Comparison of ENCODE assay signal across 8 mouse cellular contexts in genomic region chr15:98634541-98635081, GRCm38 (mm10). TPM values are rescaled to one million over a fixed set of nuclear protein-coding genes. Genes with fewer than 3 reads are reported as not detected.
DNase-seq lines count a peak whose midpoint lies in the region; ATAC-seq lines count a peak whose summit lies in the region.

No protein-coding gene starts in this region.

- H3K4me3 ChIP-seq in embryonic facial prominence, embryonic 12.5 days, result peak overlapping the region; percentile 82
- H3K4me3 ChIP-seq in limb, embryonic 15.5 days, result peak overlapping the region; percentile 78
- peak overlapping the region; percentile 95 for H3K4me3 ChIP-seq in midbrain, embryonic 15.5 days

- peak; percentile 47 for ATAC-seq in embryonic facial prominence, embryonic 12.5 days (ENCODE audit: insufficient number of reproducible peaks, insufficient read depth, low FRiP score, low TSS enrichment)
- ATAC-seq in limb, embryonic 15.5 days (ENCODE audit: insufficient number of reproducible peaks, low FRiP score, low TSS enrichment, low read depth), result peak; percentile 53
- peak; percentile 66 for ATAC-seq in midbrain, embryonic 15.5 days (replicated peaks)

- DNase-seq in 3T3-L1 (ENCODE audit: low read depth, low spot score), result peak; percentile 81
- DNase-seq in adrenal gland, postnatal 14 days, result peak; percentile 85
- peak; percentile 74 to 78 for DNase-seq in heart, adult 9 months (ENCODE audit: low spot score in 2 of 2)
- DNase-seq in kidney, adult 9 months, result peak; percentile 61
- peak; percentile 37 to 76 for DNase-seq in spleen, postnatal 4 days (ENCODE audit: low spot score in 2 of 2)

- H3K4me1 ChIP-seq in embryonic facial prominence, embryonic 12.5 days, result peaks cover 60% of the 10 kb centered on the region
- H3K4me1 ChIP-seq in limb, embryonic 15.5 days, result peaks cover 62% of the 10 kb centered on the region
- H3K4me1 ChIP-seq in midbrain, embryonic 15.5 days, result peaks cover 57% of the 10 kb centered on the region

- peaks cover 43% of the 10 kb centered on the region for H3K27me3 ChIP-seq in embryonic facial prominence, embryonic 12.5 days
- H3K27me3 ChIP-seq in limb, embryonic 15.5 days, result peaks cover 39% of the 10 kb centered on the region
- 0 out of 2 replicates have a peak, but pooled peaks cover 3% of the 10 kb centered on the region for H3K27me3 ChIP-seq in midbrain, embryonic 15.5 days (replicated peaks)

- under 1% methylated on average over 53 of the region's 65 CpGs for WGBS in embryonic facial prominence, embryonic 12.5 days
- 1% methylated on average over 47 of the region's 65 CpGs for WGBS in limb, embryonic 15.5 days
- WGBS in midbrain, embryonic 15.5 days, result 1% methylated on average over 64 of the region's 65 CpGs

- H3K27ac ChIP-seq in embryonic facial prominence, embryonic 12.5 days, result peak overlapping the region; percentile 88
- peak overlapping the region; percentile 79 for H3K27ac ChIP-seq in limb, embryonic 15.5 days
- peak overlapping the region; percentile 99 for H3K27ac ChIP-seq in midbrain, embryonic 15.5 days

- H3K36me3 ChIP-seq in embryonic facial prominence, embryonic 12.5 days, result peaks cover 4% of the 10 kb centered on the region; the same call in 1 of the 2 replicates
- H3K36me3 ChIP-seq in limb, embryonic 15.5 days, result no peaks in the 10 kb centered on the region; the same call in 1 of the 2 replicates
- H3K36me3 ChIP-seq in midbrain, embryonic 15.5 days (replicated peaks), result 0 out of 2 replicates have a peak, but pooled peaks cover 2% of the 10 kb centered on the region

- H3K9ac ChIP-seq in embryonic facial prominence, embryonic 12.5 days, result peak overlapping the region; percentile 81
- peak overlapping the region; percentile 60 for H3K9ac ChIP-seq in limb, embryonic 15.5 days
- peak overlapping the region; percentile 95 for H3K9ac ChIP-seq in midbrain, embryonic 15.5 days

- H3K4me2 ChIP-seq in embryonic facial prominence, embryonic 12.5 days (replicated peaks), result peak overlapping the region; percentile 93
- peak overlapping the region; percentile 90 for H3K4me2 ChIP-seq in limb, embryonic 15.5 days
- peak overlapping the region; percentile 80 for H3K4me2 ChIP-seq in midbrain, embryonic 15.5 days

- H3K9me3 ChIP-seq in embryonic facial prominence, embryonic 12.5 days, result no peaks in the 10 kb centered on the region
- no peaks in the 10 kb centered on the region for H3K9me3 ChIP-seq in limb, embryonic 15.5 days
- H3K9me3 ChIP-seq in midbrain, embryonic 15.5 days, result no peaks in the 10 kb centered on the region

RNA-seq across cellular contexts. Expression of gene Cacnb3, which starts 4.0 kb away (rescaled TPM):
- total RNA-seq in adrenal gland, postnatal 14 days (2021), result 12.0 and 18.2 TPM in 2 replicates
- 64.5 and 72.8 TPM in 2 replicates for polyA plus RNA-seq in embryonic facial prominence, embryonic 12.5 days (2016; fragmentation: Nextera tagmentation; extraction: Ambion mirVana)
- polyA plus RNA-seq in limb, embryonic 15.5 days (2015; fragmentation: Nextera tagmentation; extraction: Ambion mirVana), result 41.4 and 46.6 TPM in 2 replicates
- polyA plus RNA-seq in midbrain, embryonic 15.5 days (2015; fragmentation: Nextera tagmentation; extraction: Ambion mirVana), result 199 and 201 TPM in 2 replicates

RNA-seq across cellular contexts. Expression of gene Adcy6, which starts 24.7 kb away (rescaled TPM):
- 73.8 and 86.1 TPM in 2 replicates for total RNA-seq in adrenal gland, postnatal 14 days (2021)
- 18.7 and 22.2 TPM in 2 replicates for polyA plus RNA-seq in embryonic facial prominence, embryonic 12.5 days (2016; fragmentation: Nextera tagmentation; extraction: Ambion mirVana)
- 15.1 and 15.8 TPM in 2 replicates for polyA plus RNA-seq in limb, embryonic 15.5 days (2015; fragmentation: Nextera tagmentation; extraction: Ambion mirVana)
- 14.0 and 15.2 TPM in 2 replicates for polyA plus RNA-seq in midbrain, embryonic 15.5 days (2015; fragmentation: Nextera tagmentation; extraction: Ambion mirVana)

RNA-seq across cellular contexts. Expression of gene Ddx23, which starts 28.1 kb away (rescaled TPM):
- 85.2 and 87.5 TPM in 2 replicates for total RNA-seq in adrenal gland, postnatal 14 days (2021)
- 28.8 and 29.8 TPM in 2 replicates for polyA plus RNA-seq in embryonic facial prominence, embryonic 12.5 days (2016; fragmentation: Nextera tagmentation; extraction: Ambion mirVana)
- 18.5 and 24.7 TPM in 2 replicates for polyA plus RNA-seq in limb, embryonic 15.5 days (2015; fragmentation: Nextera tagmentation; extraction: Ambion mirVana)
- 22.0 and 26.4 TPM in 2 replicates for polyA plus RNA-seq in midbrain, embryonic 15.5 days (2015; fragmentation: Nextera tagmentation; extraction: Ambion mirVana)

RNA-seq across cellular contexts. Expression of gene Rnd1, which starts 42.6 kb away (rescaled TPM):
- 2.1 and 3.6 TPM in 2 replicates for total RNA-seq in adrenal gland, postnatal 14 days (2021)
- polyA plus RNA-seq in embryonic facial prominence, embryonic 12.5 days (2016; fragmentation: Nextera tagmentation; extraction: Ambion mirVana), result 0.57 and 0.91 TPM in 2 replicates
- 0.71 and 0.95 TPM in 2 replicates for polyA plus RNA-seq in limb, embryonic 15.5 days (2015; fragmentation: Nextera tagmentation; extraction: Ambion mirVana)
- polyA plus RNA-seq in midbrain, embryonic 15.5 days (2015; fragmentation: Nextera tagmentation; extraction: Ambion mirVana), result 13.2 and 13.9 TPM in 2 replicates

Comparison
In these comparisons a context has a peak if more than half of its experiments do, and no peak if none do; other contexts are left out.
1. Peak in every context shown above with its lines: DNase-seq, ATAC-seq, H3K4me3 ChIP-seq and H3K27ac ChIP-seq.